Mouse (Mus musculus) embryonic facial prominence, embryonic 13.5 days (tissue): ENCODE measurements around the gene Ric1. TPM values are rescaled to one million over a fixed set of nuclear protein-coding genes. Genes with fewer than 3 reads are reported as not detected.
"Not testable (repeated sequence)": the region's sequence is repeated elsewhere in the genome, so short reads cannot be mapped to it uniquely, and the experiment has no call there.

Experiments
- ATAC-seq: fragments of 200-750 bp; cut with Nextera tagmentation; 2 replicates; pipeline ENCODE4 v1.8.0; 2017; ENCODE audit warnings: low read depth; ENCODE audit not compliant: insufficient number of reproducible peaks, insufficient read depth, low FRiP score, low TSS enrichment
- H3K27ac ChIP-seq: fragments of 300-500 bp; sonication (generic); 2 replicates; pipeline ENCODE4 v1.5.1; 2015; ENCODE audit warnings: moderate library complexity, mild to moderate bottlenecking, inconsistent platforms
- H3K27me3 ChIP-seq: fragments of 300-500 bp; sonication (generic); 2 replicates; pipeline ENCODE4 v1.6.1; 2015; ENCODE audit warnings: mild to moderate bottlenecking, inconsistent platforms
- H3K36me3 ChIP-seq: fragments of 300-500 bp; sonication (generic); 2 replicates; pipeline ENCODE4 v1.6.1; 2015; ENCODE audit warnings: mild to moderate bottlenecking, inconsistent platforms
- H3K4me1 ChIP-seq: fragments of 300-500 bp; sonication (generic); 2 replicates; pipeline ENCODE4 v1.6.1; 2015; ENCODE audit warnings: inconsistent platforms
- H3K4me2 ChIP-seq: fragments of 300-500 bp; sonication (generic); 2 replicates; pipeline ENCODE4 v1.6.1; 2015; ENCODE audit warnings: moderate library complexity, mild to moderate bottlenecking, inconsistent platforms
- H3K4me3 ChIP-seq: fragments of 300-500 bp; sonication (generic); 2 replicates; pipeline ENCODE4 v1.5.1; 2015; ENCODE audit warnings: mild to moderate bottlenecking, inconsistent platforms
- H3K9ac ChIP-seq: fragments of 300-500 bp; sonication (generic); 2 replicates; pipeline ENCODE4 v1.6.1; 2015; ENCODE audit warnings: mild to moderate bottlenecking, inconsistent platforms
- H3K9me3 ChIP-seq: fragments of 300-500 bp; sonication (generic); 2 replicates; pipeline ENCODE4 v1.6.1; 2016; ENCODE audit warnings: inconsistent platforms
- WGBS: fragments of 180-500 bp; shearing (Covaris S2); methylation state at CpG from one replicate; pipeline ENCODE4 v1.1.7; 2015; ENCODE audit warnings: mixed read lengths; 5-methylcytosine and 5-hydroxymethylcytosine counted together
- polyA plus RNA-seq: library from polyadenylated mRNA; unstranded; fragments of >200 nt; fragmentation: Nextera tagmentation; extraction: Ambion mirVana; gene quantifications from 2 replicates; pipeline ENCODE4 v1.2.1, GENCODE M21; 2015

The Ric1 gene
- polyA plus RNA-seq, 1 experiment from 2014 or later, result 29.6 TPM

DNA sequence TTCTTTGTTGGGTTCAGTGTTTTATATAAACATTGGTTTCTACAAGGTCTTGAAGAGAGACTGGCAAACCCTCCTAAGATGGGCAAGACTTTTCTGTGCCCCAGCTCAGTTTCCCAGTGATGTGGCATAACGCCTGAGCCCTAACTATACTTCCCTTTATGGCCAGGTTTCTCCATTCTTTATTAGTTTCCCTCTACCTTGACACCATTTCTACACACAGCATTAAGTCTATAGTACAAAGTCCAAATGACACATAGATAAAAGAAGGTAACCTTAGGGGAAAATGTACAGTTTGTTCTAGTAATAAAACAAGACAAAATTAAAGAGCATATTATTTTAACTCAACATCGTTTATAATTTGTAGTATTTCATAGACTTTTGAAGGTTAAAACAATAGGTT is 60.4 kb downstream of the Ric1 start:
- Histone ChIP-seq H3K4me3 (no peak overlapping the region), H3K4me2 (no peak overlapping the region), H3K9ac (no peak overlapping the region), H3K4me1 (no peaks in the 10 kb centered on the region), H3K27ac (no peak overlapping the region), H3K9me3 (no peaks in the 10 kb centered on the region), H3K36me3 (peaks cover 58% of the 10 kb centered on the region), H3K27me3 (no peaks in the 10 kb centered on the region)
- no peak for ATAC-seq
- 92% methylated on average over 2 of the region's 2 CpGs for WGBS

DNA sequence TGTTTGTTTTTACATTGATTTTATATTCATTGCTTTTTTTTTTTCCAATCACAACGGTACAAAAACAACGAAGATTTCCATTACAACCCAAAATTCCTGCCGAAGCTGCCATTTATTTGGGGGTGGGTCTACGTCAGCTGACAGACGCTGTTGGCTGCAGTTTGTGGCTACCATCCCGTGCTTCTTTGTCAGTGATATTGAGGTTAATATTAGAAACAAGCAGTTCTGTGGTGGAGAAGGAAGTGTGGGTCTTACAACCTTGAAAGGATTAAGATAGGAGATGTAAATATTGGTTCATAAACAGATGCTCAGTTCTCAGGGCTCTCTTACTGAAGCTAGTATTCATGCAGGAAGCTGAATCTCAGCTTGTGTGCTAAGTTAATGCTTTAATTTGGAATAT is 61.7 kb downstream of the Ric1 start:
- no peaks in the 10 kb centered on the region for H3K9me3 ChIP-seq
- 90% methylated on average over 6 of the region's 6 CpGs for WGBS
- H3K4me1 ChIP-seq, result no peaks in the 10 kb centered on the region
- H3K4me3 ChIP-seq, result no peak overlapping the region
- no peak overlapping the region for H3K27ac ChIP-seq
- no peak overlapping the region for H3K4me2 ChIP-seq
- peaks cover 61% of the 10 kb centered on the region for H3K36me3 ChIP-seq
- no peak overlapping the region for H3K9ac ChIP-seq
- H3K27me3 ChIP-seq, result no peaks in the 10 kb centered on the region
- ATAC-seq, result no peak

DNA sequence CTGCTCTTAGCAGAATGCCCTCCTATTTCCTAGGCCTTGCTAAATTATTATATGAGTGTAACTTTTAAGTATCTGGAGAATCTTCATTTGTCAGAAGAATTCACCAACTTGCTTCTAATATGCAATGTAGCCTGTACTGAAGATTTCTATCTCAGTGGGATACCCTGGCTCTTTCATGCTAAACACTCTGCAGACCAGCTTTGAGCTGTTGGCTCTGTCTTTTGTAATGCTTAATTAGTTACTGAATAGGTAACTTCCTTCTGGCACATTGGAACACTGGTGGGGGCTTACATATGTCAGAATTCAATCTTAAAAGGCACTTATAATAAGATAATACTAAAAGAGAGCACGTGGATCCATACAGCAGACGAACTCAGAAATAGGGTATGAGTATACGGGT is 71.7 kb downstream of the Ric1 start:
- WGBS, result 61% methylated on average over 3 of the region's 3 CpGs
- ATAC-seq, result not testable (repeated sequence)

DNA sequence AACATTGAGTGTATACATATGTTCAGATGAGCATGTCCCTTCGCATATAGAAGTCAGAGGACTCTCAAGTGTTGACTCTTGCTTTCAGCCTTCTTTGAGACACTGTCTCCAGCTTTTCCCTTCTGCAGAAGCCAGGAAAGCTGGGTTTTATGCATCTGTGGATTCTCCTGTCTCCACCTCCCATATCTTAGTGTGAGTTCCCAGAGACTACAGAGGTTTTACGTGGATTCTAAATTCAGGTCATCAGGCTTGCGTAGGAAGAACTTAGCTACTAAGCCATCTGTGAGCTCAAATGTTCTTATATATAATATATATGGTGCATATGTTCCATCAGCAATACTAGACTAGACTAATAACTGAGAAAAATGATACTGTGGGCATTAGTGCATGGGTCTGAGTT is 74.2 kb downstream of the Ric1 start:
- WGBS, result 92% methylated on average over 3 of the region's 3 CpGs
- no peaks in the 10 kb centered on the region for H3K4me1 ChIP-seq

More for the DNA sequence above, 71.7 kb downstream of the Ric1 start:
- not testable (repeated sequence) for H3K27ac ChIP-seq, H3K9me3 ChIP-seq, H3K4me1 ChIP-seq, H3K4me2 ChIP-seq, H3K9ac ChIP-seq, H3K4me3 ChIP-seq, H3K27me3 ChIP-seq
- H3K36me3 ChIP-seq, result peaks cover 65% of the 10 kb centered on the region

DNA sequence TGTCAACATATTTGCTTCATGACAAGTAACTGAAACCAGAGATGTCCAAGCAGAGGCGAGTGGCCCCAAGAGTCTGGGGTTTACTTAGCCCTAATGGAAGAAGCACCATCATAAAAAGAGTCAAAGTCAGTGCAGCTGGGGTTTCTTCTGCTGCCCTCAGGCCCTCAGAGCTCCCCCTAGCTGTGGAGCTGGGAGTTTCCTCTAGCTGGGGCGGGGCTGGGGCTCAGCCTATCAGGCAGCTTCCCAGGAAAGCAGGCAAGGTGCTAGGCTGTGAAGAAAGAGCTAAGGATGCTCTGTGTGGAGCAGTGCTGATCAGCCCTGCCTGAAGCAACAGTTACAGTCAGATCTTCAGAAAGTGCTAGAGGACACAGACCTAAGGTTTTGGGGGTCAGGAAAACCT is 74.9 kb downstream of the Ric1 start:
- H3K9me3 ChIP-seq, result no peaks in the 10 kb centered on the region
- H3K4me1 ChIP-seq, result no peaks in the 10 kb centered on the region
- ATAC-seq, result no peak
- peaks cover 69% of the 10 kb centered on the region for H3K36me3 ChIP-seq
- H3K4me3 ChIP-seq, result no peak overlapping the region
- 93% methylated on average over 2 of the region's 2 CpGs for WGBS
- no peak overlapping the region for H3K4me2 ChIP-seq
- no peak overlapping the region for H3K9ac ChIP-seq
- no peaks in the 10 kb centered on the region for H3K27me3 ChIP-seq
- H3K27ac ChIP-seq, result no peak overlapping the region

More for the DNA sequence above, 74.2 kb downstream of the Ric1 start:
- Histone ChIP-seq H3K4me2 (no peak overlapping the region), H3K9ac (no peak overlapping the region), H3K4me3 (no peak overlapping the region), H3K9me3 (no peaks in the 10 kb centered on the region), H3K36me3 (peaks cover 71% of the 10 kb centered on the region), H3K27ac (no peak overlapping the region), H3K27me3 (no peaks in the 10 kb centered on the region)
- ATAC-seq, result no peak

DNA sequence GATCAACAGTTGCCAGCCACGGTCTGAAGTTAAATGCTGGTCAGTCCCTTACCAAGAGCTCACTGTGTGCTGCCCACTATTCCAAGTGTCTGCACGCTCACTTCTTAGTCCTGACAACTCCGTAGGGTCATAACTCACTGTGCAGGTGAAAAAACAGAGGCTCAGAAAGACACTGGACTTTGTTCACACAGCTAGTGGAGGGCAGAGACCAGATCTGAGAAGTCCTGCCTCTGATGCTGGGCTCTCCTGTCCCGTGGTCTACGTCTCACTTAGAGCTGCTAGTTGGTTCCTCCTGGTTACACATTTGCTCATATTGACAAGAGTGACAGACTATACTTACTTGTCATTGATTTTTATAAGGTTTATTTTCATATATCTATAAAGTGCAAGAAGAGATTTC is 76.9 kb downstream of the Ric1 start:
- no peaks in the 10 kb centered on the region for H3K27me3 ChIP-seq
- 93% methylated on average over 5 of the region's 5 CpGs for whole genome bisulfite sequencing
- H3K27ac ChIP-seq, result no peak overlapping the region
- no peak for ATAC-seq
- H3K9ac ChIP-seq, result no peak overlapping the region
- no peaks in the 10 kb centered on the region for H3K4me1 ChIP-seq
- no peaks in the 10 kb centered on the region for H3K9me3 ChIP-seq
- H3K4me2 ChIP-seq, result no peak overlapping the region
- H3K36me3 ChIP-seq, result peaks cover 84% of the 10 kb centered on the region
- H3K4me3 ChIP-seq, result no peak overlapping the region

DNA sequence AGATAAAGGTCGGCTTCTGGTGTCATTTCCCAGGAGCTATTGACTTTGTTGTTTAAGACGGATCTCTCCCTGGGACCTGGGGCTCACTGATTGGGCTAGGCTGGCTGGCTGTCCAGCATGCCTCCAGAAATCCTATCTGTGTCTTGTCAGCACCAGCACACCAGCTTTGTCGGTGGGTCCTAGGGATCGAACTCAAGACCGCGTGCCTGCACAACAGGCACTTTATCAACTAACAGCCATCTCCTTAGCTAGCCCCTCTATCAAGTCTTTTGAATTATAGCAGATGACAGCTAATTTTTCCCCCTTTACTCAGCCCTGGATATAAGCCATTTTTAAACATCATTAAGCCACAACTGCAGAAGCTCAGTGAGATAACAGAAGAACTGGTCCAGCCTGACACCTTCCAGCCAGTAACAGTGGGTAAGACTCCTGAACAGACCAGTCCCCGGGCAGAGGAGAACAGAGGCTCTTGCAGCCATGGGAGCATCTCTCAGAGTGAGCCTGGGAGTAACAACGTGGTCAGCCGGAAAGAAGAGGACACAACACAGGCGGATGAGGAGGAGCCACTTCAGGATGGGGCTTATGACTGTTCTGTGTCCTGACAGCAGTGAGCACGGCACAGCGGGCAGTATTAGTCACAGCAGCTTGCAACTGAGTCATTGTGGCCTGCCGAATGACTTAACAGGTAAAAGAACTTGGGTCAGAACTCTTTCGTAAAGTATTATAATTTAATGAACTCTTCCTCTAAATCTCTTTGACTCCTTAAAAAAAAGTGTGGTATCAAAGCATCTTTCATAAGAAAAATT is 81.7 kb downstream of the Ric1 start:
- H3K4me3 ChIP-seq, result no peak overlapping the region
- H3K9me3 ChIP-seq, result no peaks in the 10 kb centered on the region
- peaks cover 58% of the 10 kb centered on the region for H3K36me3 ChIP-seq
- H3K9ac ChIP-seq, result no peak overlapping the region
- no peak for ATAC-seq
- 85% methylated on average over 14 of the region's 14 CpGs for WGBS
- no peaks in the 10 kb centered on the region for H3K27me3 ChIP-seq
- no peak overlapping the region for H3K4me2 ChIP-seq
- no peaks in the 10 kb centered on the region for H3K4me1 ChIP-seq
- no peak overlapping the region for H3K27ac ChIP-seq

DNA sequence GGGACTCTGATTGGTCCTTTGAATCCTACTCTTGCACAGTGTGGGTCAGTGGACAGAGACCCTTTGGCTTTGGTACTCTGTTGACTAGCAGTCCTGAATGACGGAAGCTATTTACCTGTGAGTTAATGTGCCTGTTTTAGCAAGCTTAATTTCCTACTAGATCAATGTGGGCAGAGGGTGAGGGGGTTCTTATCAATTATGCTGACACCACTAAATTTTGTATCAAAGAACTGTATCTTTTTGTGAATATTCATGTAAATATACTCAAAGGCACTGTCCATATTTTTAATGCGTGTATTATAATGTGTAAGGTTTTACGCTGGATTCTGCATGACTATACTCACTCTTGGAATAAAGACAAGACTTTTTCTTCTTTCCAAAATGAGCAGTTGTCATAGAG is 82.6 kb downstream of the Ric1 start:
- Histone ChIP-seq H3K27me3 (no peaks in the 10 kb centered on the region), H3K36me3 (peaks cover 52% of the 10 kb centered on the region), H3K4me1 (no peaks in the 10 kb centered on the region), H3K9me3 (no peaks in the 10 kb centered on the region), H3K4me3 (no peak overlapping the region), H3K9ac (no peak overlapping the region), H3K27ac (no peak overlapping the region), H3K4me2 (no peak overlapping the region)
- 91% methylated on average over 3 of the region's 3 CpGs for WGBS
- ATAC-seq, result no peak

DNA sequence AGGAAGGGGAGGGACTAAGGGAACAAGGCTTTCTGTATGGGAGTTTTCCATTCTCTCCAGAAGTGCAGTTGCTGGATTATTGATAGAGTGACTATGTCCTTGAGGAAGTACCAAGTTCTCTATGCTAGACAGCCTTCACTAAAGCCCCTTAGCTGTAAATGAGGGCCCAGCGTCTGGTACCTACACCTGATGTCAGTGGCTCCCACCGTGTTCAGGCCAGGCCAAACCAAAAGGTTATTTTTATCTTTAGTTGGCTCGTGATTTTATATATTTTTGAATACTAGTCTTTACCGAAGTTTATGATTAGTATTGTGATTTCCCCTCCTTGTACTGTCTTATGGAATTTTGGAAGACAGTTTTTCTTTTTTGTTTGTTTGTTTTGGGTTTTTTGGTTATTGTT is 85.4 kb downstream of the Ric1 start:
- WGBS, result 93% methylated on average over 4 of the region's 4 CpGs
- ATAC-seq, result no peak
- Histone ChIP-seq H3K27me3 (no peaks in the 10 kb centered on the region), H3K9me3 (no peaks in the 10 kb centered on the region), H3K9ac (no peak overlapping the region), H3K36me3 (peaks cover 49% of the 10 kb centered on the region), H3K4me3 (no peak overlapping the region), H3K4me1 (no peaks in the 10 kb centered on the region), H3K27ac (no peak overlapping the region), H3K4me2 (no peak overlapping the region)

DNA sequence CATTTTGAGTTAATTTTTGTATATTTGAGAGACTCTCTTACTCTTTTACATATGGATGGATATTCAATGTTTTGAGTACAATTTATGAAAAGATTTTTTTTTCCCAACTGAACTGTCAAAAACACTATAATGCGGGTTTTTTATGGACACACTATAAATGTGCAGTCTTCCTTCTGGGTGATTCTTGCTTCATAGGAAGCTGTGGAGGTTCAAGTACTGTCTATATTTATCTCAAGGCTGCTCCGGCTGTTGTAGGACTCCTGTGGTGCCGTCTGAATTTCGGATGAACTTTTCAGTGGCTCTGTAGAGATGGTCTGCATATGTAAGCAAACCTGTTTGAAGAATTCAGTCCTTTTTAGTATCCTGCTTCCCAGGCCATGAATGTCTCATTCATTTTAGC is 86.1 kb downstream of the Ric1 start:
- Histone ChIP-seq H3K9me3 (no peaks in the 10 kb centered on the region), H3K4me3 (no peak overlapping the region), H3K27ac (no peak overlapping the region), H3K4me1 (no peaks in the 10 kb centered on the region), H3K36me3 (peaks cover 49% of the 10 kb centered on the region), H3K4me2 (no peak overlapping the region), H3K27me3 (no peaks in the 10 kb centered on the region), H3K9ac (no peak overlapping the region)
- WGBS, result 91% methylated on average over 4 of the region's 4 CpGs
- no peak for ATAC-seq

DNA sequence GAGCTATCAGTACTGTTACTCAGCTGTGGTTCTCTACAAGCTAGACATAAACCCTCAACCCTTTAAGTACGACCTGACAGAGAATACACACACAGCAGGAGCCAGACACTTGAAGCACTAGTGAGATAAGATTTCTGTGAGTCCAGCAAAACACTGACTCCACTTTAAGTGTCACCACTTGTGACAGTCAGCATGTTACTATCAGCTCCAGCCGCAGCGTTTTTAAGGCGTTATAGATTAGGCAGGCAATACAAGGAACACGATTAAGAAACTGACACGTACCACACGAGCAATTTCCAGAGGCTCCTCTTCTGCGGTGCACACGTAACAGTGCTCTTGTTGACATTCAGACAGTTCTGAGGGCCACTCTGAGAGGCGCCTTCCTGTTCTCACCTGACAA is 88.8 kb downstream of the Ric1 start:
- H3K36me3 ChIP-seq, result peaks cover 54% of the 10 kb centered on the region
- no peak overlapping the region for H3K27ac ChIP-seq
- no peak for ATAC-seq
- 92% methylated on average over 10 of the region's 10 CpGs for WGBS
- no peaks in the 10 kb centered on the region for H3K9me3 ChIP-seq
- H3K4me3 ChIP-seq, result no peak overlapping the region
- H3K4me2 ChIP-seq, result no peak overlapping the region
- H3K4me1 ChIP-seq, result no peaks in the 10 kb centered on the region
- no peak overlapping the region for H3K9ac ChIP-seq
- no peaks in the 10 kb centered on the region for H3K27me3 ChIP-seq

DNA sequence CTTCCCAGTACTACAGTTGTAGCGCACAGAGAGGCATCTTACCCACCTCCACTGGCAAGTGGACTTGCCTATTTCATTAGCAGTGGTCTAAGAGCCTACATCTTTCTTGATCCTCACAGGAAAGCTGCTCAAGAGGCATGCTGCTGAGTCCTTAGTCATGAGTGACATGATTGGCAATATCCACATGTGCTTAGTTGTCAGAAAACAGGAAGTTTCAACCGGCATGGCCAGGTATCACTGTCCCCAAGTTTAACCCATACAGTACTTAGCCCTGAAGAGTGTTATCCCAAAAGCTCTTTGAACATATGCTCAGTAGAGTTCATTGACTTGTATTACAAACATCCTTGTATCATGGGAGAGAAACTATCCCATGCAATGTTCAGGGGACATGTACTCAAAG is 90.0 kb downstream of the Ric1 start:
- H3K27me3 ChIP-seq, result no peaks in the 10 kb centered on the region
- ATAC-seq, result no peak
- 78% methylated on average over 2 of the region's 2 CpGs for WGBS
- H3K9ac ChIP-seq, result no peak overlapping the region
- no peaks in the 10 kb centered on the region for H3K9me3 ChIP-seq
- no peak overlapping the region for H3K4me2 ChIP-seq
- no peak overlapping the region for H3K4me3 ChIP-seq
- H3K27ac ChIP-seq, result no peak overlapping the region
- no peaks in the 10 kb centered on the region for H3K4me1 ChIP-seq
- peaks cover 52% of the 10 kb centered on the region for H3K36me3 ChIP-seq
